Mouse (Mus musculus) megakaryocyte, embryonic 14.5 days (primary cell): ENCODE measurements around the gene Donson. TPM values are rescaled to one million over a fixed set of nuclear protein-coding genes. Genes with fewer than 3 reads are reported as not detected.

Experiments used
- H3K27me3 ChIP-seq: replicated peaks from 2 replicates; pipeline ENCODE3; 2012; ENCODE audit warnings: inconsistent platforms
- H3K36me3 ChIP-seq: replicated peaks from 2 replicates; pipeline ENCODE3; 2012; ENCODE audit warnings: low read length, inconsistent platforms, mixed read lengths
- H3K4me1 ChIP-seq: 2 replicates; pipeline ENCODE4 v1.6.1; 2012; ENCODE audit warnings: inconsistent platforms
- H3K4me3 ChIP-seq: replicated peaks from 2 replicates; pipeline ENCODE3; 2012; ENCODE audit warnings: moderate library complexity, mild to moderate bottlenecking, inconsistent platforms
- H3K9me3 ChIP-seq: 2 replicates; pipeline ENCODE4 v1.6.1; 2012; ENCODE audit warnings: inconsistent platforms
- FLI1 ChIP-seq: IDR thresholded peaks from 2 replicates; pipeline ENCODE4 v1.6.1; 2012; ENCODE audit warnings: low read length, inconsistent platforms, mixed read lengths
- GATA1 ChIP-seq: IDR thresholded peaks from 3 replicates; pipeline ENCODE4 v1.6.1; 2012; ENCODE audit warnings: mixed read lengths, low read length, inconsistent platforms, borderline replicate concordance
- polyA plus RNA-seq: library from polyadenylated mRNA; stranded (reverse); fragments of >175 nt; gene quantifications from 2 replicates; pipeline ENCODE4 v1.2.3, GENCODE M21; 2012; ENCODE audit warnings: low replicate concordance; ENCODE audit not compliant: insufficient read depth

The Donson gene
- polyA plus RNA-seq, 1 experiment = 4.6 TPM

DNA sequence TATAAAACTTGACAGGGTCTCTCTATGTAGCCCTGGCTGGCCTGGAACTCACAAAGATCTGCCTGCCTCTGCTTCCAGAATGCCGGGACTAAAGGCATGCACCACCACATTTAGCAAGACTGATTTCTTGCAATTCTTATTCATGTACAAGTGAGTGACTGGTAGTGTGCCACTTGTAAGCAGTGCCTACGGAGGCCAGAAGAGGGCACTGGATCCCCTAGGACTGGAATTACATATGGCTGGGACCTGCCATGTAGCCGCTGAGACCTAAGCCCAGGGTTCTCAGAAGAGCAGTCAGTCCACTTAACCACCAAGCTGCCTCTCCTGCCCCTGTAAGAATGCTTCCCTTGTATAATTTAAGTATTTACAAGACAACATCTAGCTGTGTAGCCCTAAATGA is 35.7 kb upstream of the Donson start:
- H3K27me3 ChIP-seq = peaks cover under 1% of the 10 kb centered on the region
- no peak overlapping the region for H3K4me3 ChIP-seq
- TF ChIP-seq FLI1 (no peak), GATA1 (no peak)
- peaks cover 70% of the 10 kb centered on the region for H3K36me3 ChIP-seq
- H3K9me3 ChIP-seq = peaks cover 9% of the 10 kb centered on the region
- peaks cover 49% of the 10 kb centered on the region for H3K4me1 ChIP-seq

DNA sequence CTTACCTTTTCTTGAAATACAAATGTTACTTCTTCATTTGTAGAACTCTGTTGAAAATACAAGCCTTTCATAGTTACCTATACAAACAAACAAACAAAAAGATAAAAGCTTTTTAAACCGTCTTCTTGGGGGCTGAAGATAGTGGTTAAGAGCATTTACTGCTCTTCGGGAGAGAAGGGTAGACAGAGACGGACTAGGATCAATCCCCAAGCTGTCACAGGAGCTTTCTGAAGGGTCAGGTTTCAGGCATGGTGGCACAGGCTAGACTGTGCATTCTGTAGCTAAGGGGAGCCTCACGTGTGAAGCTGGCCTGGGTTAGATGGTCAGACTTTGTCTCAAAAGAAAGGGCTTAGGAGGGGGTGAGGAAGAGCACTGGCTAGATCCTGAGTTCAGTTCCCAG is 28.8 kb upstream of the Donson start:
- H3K27me3 ChIP-seq = no peaks in the 10 kb centered on the region
- H3K4me1 ChIP-seq = peaks cover 38% of the 10 kb centered on the region
- H3K4me3 ChIP-seq = peak overlapping the region; percentile 38
- no peak for TF ChIP-seq GATA1
- no peak for TF ChIP-seq FLI1
- H3K9me3 ChIP-seq = peaks cover 14% of the 10 kb centered on the region
- H3K36me3 ChIP-seq = peaks cover 92% of the 10 kb centered on the region

GRCm38 (mm10) chr16:91716927-91717349 is 28.4 kb upstream of the Donson start:
- H3K36me3 ChIP-seq = peaks cover 95% of the 10 kb centered on the region

GRCm38 (mm10) chr16:91710241-91710640 is 21.7 kb upstream of the Donson start:
- H3K36me3 ChIP-seq = peaks cover 93% of the 10 kb centered on the region
- TF ChIP-seq FLI1 = no peak
- TF ChIP-seq GATA1 = no peak
- peaks cover 15% of the 10 kb centered on the region for H3K4me1 ChIP-seq
- no peaks in the 10 kb centered on the region for H3K9me3 ChIP-seq
- no peaks in the 10 kb centered on the region for H3K27me3 ChIP-seq
- no peak overlapping the region for H3K4me3 ChIP-seq

More at GRCm38 (mm10) chr16:91716927-91717349, 28.4 kb upstream of the Donson start:
- H3K4me1 ChIP-seq = peaks cover 38% of the 10 kb centered on the region
- H3K27me3 ChIP-seq = no peaks in the 10 kb centered on the region
- peaks cover 14% of the 10 kb centered on the region for H3K9me3 ChIP-seq
- no peak for TF ChIP-seq FLI1
- no peak for TF ChIP-seq GATA1
- H3K4me3 ChIP-seq = peak overlapping the region; percentile 77

- peaks cover 91% of the 10 kb centered on the region for H3K36me3 ChIP-seq
- H3K4me3 ChIP-seq = no peak overlapping the region
- peaks cover 12% of the 10 kb centered on the region for H3K4me1 ChIP-seq
- H3K27me3 ChIP-seq = no peaks in the 10 kb centered on the region
- H3K9me3 ChIP-seq = no peaks in the 10 kb centered on the region
- TF ChIP-seq GATA1 = no peak
- no peak for TF ChIP-seq FLI1
Observed at GRCm38 (mm10) chr16:91704603-91705340, 16.2 kb upstream of the Donson start.

DNA sequence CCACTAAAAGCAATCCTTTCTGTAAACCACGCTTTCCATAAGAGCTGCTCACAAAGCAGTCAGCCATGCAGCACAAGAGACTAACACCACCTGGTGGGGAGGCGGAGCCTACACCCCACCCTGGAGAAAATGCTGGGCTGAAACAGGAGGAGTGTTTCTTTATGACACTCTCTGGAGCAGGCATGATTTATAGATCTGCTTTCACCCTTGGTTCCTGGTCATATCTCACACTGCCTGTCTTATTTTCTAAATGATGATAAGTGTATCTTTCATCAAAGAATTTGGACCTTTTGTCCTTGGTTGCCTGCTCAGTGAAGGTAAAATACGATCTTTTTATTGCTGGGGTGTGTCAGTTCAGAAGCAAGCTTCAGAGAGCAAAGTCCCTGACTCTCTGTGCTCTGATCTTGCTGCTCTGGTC is 14.2 kb upstream of the Donson start:
- Histone ChIP-seq H3K27me3 (no peaks in the 10 kb centered on the region), H3K4me1 (peaks cover 12% of the 10 kb centered on the region), H3K4me3 (no peak overlapping the region), H3K36me3 (peaks cover 92% of the 10 kb centered on the region), H3K9me3 (no peaks in the 10 kb centered on the region)
- no peak for TF ChIP-seq FLI1
- no peak for TF ChIP-seq GATA1

- peaks cover 91% of the 10 kb centered on the region for H3K36me3 ChIP-seq
Observed at GRCm38 (mm10) chr16:91701908-91702307, 13.3 kb upstream of the Donson start.

GRCm38 (mm10) chr16:91698995-91699394 is 10.4 kb upstream of the Donson start:
- peaks cover 89% of the 10 kb centered on the region for H3K36me3 ChIP-seq
- no peaks in the 10 kb centered on the region for H3K9me3 ChIP-seq
- peaks cover 32% of the 10 kb centered on the region for H3K4me1 ChIP-seq
- H3K27me3 ChIP-seq = no peaks in the 10 kb centered on the region
- H3K4me3 ChIP-seq = no peak overlapping the region
- TF ChIP-seq FLI1 (no peak; the same call in 1 of the 2 replicates), GATA1 (no peak)

More at GRCm38 (mm10) chr16:91701908-91702307, 13.3 kb upstream of the Donson start:
- Histone ChIP-seq H3K4me3 (no peak overlapping the region), H3K27me3 (no peaks in the 10 kb centered on the region), H3K9me3 (no peaks in the 10 kb centered on the region), H3K4me1 (peaks cover 18% of the 10 kb centered on the region)
- TF ChIP-seq GATA1 (no peak), FLI1 (no peak)

DNA sequence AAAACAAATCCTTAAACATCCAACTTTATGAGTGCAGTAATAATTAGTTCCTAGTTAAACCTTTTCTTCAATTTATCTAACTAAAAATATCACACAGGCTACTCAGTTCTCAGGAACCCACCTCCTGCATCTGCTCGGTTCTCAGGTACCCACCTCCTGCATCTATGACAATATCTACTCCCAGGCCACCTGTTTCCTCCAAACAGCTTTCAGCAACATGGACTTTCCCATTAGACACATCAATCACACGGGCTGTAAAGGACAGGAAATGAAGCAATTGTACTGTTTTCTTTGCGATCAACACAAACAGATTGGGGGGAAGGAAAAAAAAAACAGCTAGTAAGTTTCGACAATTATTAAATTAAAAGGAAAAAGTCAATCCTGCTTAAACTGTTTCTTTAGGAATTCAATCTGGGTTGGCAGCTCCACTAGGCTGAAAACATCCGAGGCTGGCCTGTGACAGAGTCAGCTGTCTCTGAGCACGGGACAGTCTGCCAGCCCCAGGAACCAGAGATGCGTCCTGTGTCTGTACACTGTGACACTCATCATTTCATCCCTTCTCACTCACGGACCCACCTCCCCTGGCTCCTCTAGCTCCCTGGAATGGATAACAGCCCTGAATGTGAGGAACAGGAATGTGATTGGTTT is 6.7 kb upstream of the Donson start:
- no peaks in the 10 kb centered on the region for H3K9me3 ChIP-seq
- no peak for TF ChIP-seq GATA1
- TF ChIP-seq FLI1 = no peak
- peaks cover 79% of the 10 kb centered on the region for H3K36me3 ChIP-seq
- H3K27me3 ChIP-seq = no peaks in the 10 kb centered on the region
- H3K4me3 ChIP-seq = peak overlapping the region; percentile 38
- peaks cover 34% of the 10 kb centered on the region for H3K4me1 ChIP-seq
